Mouse (Mus musculus) liver (tissue): ENCODE measurements around the gene Uqcr11.

Source experiments
- DNase-seq: peaks from one replicate; pipeline ENCODE4 v3.0.0-alpha.2; 2020; ENCODE audit warnings: mixed read lengths

Uqcr11 gene

DNA sequence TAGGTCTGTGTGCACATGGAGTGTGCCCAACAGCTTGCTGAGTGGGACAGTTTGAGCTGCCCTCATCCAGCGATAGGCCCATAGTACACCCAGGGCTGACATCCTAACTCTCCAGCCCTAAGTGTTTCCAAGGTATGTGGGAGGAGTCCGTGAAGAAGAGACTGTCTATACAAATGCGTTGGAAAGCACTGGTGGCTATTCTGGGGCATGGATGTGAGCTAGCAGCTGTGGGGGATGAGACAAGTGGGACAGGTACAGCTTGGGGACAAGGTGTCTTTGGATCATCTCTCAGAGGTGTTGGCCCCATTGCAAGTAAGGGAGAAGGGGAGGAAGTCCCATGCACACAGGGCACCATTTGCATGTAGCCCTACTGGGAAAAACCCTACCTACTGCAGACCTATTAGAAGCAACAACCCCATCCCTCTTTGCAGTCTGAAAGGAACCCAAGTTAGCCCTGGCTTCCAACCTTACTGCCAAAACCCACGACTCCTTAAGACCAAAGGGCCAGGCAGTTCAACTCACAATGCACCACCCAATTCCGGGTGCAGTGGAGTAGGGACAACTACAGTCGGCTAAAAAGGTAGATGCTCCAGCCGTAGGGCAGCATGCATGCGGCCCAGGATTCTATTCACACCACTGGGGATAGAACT is 9.0 kb downstream of the Uqcr11 start:
- no peak for DNase-seq

DNA sequence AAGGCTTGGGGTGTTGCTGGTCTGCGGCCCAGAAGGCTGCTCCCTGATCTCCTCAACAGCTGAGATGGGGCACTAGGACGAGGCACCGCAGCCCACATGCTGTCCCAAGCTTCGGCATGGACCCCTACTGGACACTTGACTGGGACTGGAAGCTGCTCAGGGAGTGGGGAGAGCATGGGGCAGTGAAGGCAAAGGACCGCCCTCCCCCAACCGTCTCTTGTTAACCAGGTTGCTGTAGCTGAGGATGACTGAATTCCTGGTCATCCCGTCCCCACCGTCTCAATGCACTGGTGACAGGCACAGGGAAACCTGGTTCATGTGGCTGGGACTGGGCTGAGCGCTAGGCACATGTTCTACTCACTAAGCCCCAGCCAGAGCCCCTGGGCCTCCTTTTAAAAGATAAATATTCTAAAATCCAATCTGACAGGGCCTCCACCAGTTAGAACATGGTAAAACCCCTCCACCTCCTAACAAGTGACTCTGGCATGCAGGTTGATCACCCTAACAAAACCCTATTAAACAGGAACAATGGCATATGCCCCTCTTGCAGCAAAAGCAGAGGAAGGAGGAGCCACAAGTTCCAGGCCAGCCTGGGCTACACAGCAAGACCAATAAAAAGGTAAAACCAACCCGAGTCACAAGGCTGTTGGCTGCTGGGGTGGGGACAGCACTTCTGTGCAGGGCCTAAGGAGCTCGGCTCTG is 9.7 kb downstream of the Uqcr11 start:
- DNase-seq, result no peak

DNA sequence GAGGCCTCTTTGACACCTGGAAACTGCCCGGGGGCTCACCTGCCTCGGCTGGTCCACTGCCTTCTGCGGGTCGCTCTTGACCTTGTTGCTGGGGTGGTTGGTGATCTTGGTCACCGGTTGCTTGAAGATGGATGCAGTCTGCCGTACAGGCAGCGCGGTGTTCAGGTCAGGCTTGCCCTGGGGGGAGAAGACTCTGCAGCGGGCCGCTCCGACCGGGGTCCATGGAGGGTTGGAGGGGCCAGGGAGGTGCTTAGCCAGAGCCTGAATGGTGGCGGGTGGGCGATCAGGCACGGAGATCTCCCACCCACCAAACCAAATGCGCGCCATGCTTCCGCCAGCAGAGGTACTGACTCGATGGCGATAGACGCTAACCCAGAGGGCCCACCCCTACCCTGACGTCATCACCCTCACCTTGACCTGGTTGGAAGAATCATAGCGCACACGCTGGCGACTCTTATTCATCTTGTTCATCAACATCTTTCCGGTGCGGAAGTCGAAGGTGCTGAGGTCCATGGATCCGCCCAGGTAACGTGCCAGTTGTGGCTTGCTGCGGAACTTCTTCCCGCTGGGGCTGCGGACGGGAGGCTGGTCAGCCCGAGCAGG is 11.5 kb downstream of the Uqcr11 start:
- no peak for DNase-seq

DNA sequence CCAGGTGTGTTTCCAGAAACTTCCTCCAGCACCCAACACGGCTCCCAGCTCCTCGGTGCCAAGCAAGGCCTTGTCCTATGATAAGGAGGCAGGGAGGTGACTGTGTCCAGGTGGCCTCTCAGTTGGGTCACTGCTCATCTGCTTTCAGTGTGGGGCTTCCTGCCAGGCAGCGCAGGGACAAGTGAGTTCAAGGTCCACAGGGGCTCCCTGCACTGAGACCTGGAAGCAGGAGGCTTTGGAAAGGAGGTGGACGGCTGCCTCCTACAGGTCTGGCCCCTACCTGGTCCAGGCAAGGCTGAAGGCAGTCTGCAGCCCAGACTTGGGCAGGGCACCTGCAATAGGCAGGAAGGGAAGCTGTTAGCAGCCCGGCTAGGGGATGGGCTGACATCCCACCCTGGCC is 13.9 kb downstream of the Uqcr11 start:
- DNase-seq, result no peak

DNA sequence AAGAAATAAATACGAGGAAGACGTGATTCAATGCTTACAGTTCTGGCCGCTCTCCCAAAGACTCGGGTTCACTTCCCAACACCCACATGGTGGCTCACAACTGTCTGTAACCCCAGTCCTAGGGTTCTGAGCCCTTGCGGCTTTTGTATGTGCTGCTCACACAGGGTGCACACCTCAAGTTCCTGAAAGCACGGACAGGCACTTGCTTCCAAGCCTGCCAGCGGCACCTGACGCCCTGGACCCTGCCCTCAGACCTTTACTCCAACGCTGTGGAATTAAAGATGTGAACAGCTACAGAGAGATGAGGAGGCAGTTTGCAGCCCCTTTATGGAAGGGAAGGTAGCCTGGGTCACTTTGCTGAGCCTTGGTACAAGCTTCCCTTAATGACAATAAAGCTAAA is 15.9 kb downstream of the Uqcr11 start:
- DNase-seq, result no peak

DNA sequence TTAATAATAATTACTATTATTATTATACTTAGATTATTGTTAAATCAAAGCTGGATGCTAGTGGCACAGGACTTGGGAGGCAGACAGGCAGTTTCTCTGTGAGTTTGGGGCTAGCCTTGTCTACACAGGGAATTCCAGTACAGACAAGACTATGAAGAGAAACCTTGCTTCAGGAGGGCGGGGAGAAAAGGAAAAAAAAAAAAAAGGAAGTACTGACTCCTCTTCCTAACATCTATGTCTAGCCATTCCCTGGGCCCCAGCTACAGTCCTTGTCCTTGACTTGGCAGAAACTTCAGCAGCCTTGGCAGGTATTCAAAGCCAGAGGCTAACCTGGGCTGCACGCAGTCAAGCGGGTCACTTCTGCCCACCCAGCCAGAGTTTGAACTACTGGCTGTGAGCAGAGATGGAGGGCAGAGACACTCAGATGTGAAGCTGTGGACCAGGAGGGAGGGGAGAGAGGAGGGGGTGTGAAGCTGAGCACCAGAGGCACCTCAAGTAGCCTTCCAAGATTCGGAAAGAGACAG is 17.4 kb downstream of the Uqcr11 start:
- no peak for DNase-seq

DNA sequence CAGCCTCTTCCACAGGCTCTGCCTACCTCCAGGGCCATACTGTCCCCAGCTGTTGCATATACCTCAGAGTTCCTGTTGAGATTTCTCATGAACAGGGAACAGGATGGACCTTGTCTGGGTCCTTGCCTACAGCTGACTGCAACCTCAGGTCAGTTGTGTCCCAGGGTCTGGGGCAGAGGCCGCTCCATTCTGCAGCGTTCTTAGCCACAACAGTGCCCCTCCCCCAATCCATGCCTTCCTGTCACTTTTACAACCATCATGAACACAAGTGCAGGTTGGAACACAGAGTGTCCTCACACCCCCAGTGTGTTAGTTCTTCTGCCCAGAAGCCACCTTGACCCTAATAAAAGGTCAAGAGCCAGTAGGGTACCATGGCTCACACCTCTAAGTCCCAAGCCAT is 17.9 kb downstream of the Uqcr11 start:
- DNase-seq, result no peak

DNA sequence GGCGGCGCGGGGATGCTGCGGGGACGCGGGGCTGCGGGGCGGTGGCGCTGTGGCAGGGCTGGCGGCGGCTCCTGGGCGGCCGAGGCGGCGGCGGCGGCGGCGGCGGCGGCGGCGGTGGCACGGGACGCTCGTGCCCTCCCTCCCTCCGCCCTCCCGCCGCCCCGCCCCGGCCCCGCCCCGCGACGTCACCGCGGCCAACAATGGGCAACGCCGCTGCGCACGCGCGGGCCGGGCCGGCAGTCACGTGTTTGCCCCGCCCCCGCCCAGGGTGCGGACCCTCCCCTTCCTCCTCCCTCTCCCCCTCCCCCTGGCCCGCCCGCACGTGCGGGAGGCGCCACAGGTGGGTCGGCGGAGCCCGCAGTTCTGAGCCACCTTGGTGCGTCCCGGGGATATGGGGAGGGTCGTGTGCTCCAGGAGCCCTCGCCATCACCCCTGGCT is 19.1 kb downstream of the Uqcr11 start, which contains the start of gene Mex3d:
Mex3d (minus strand) TSS at position 138 of the 438 bp plus-strand sequence.
- peak; percentile 93 for DNase-seq

DNA sequence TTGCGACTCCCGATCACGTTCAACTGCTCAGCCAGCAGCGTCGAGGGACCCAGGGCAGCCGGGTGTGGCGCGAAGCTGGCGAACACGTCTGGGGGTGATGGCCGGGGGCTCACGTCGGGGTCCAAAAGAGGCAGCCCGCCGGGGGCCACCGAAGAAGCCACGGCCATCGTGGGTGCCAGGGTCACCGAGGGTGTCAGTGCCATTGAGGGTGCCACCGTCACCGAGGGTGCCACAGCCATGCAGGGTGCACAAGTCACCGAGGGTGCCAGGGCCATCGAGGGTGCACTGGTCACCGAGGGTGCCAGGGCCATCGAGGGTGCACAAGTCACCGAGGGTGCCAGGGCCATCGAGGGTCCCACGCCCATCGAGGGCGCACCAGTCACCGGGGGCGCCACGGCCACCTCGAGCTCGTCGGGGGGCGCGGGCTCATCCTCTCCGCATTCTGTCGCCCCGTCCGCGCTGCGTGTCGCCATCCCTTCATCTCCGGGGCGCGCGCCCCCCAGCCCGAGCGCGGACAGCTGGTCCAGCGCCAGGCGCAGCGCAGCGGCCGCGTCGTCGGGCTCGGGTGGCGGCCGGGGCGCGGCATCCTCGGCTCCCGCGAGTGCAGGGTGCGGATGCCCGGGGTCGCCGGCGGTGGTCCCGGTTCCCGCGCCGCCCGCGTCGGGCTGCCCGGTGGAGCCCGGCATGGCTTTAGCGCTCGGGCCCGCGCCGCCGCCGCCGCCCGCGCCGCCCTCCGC is 19.7 kb downstream of the Uqcr11 start:
- DNase-seq, result no peak

DNA sequence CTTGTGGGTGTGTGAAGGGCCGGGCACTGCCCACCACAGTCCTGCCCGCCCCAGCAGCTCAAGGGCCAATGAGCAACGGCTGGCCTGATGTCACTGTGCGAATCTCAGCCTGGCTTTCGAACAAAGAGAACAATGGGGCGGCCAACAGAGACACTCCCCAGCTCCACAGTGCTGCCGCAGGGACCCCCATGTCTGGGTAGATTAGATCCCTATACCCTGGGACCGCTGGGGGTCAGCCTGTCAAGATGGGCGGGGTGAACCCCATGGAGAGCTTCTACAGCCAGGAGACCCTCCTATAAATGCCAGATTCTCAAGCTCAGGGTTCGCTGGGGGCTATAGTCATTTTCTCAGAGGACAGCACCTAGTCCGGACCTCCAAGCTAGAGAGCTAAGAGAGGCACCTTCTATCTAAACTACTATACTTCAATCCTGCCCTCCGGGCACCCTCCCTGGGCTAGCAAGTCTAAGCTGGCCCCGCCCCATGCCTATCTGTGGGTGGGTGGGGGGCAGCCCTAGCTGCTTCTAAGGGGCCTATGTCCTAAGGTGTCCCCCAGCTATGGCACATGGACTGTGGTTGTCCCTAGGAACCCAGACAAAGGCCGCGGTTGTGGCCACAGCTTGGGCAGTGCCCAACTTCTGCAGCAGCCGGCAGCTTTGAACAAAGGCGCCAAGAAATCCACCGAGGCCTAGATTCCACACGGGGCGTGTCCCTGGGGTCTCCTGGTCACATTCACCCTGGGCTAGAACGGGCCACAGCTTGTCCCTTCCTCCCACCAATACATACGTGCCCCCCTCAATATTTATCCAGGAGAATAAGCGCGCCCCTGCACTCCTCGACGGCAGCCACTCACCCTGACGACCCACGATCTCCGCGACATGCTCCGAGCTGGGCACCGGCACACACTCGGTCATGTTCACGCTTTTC is 20.6 kb downstream of the Uqcr11 start:
- DNase-seq, result peak; percentile 42

DNA sequence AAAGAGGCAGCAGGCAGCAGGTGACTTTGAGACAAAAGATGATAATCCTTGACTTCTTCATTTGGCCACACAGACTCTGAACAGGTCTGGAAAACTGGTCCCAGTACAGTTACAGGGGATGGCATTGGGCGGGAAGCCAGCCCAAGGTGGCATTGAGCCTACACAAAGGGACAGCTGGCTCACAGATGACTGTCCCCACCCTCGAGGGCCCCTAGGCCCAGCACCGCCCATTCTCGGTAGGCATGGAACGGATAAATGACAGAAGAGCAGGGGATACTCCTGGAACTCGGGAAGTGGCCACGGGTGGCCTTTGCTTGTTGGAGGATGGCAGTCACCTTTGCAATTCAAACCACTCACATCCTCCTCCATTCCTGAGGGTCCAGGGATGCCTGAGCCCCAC is 21.3 kb downstream of the Uqcr11 start:
- DNase-seq, result no peak

DNA sequence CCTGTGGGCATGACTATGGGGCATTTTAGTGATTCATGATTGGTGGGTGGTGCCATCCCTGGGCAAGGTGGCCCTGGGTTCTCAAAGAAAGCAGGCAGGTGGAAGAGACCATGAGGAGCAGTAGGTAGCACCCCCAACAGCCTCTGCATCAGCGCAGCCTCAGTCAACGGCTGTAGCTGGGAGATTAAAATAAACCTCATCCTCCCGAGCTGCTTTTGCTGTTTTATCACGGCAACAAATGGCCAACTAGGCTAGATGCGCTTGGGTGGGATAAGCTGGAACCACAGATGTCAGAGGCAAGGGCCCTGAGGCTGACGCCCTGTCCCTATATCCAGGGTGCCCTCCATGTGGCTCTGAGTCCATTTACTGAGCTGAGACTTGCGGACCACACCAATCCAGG is 21.9 kb downstream of the Uqcr11 start:
- DNase-seq, result peak; percentile 66

DNA sequence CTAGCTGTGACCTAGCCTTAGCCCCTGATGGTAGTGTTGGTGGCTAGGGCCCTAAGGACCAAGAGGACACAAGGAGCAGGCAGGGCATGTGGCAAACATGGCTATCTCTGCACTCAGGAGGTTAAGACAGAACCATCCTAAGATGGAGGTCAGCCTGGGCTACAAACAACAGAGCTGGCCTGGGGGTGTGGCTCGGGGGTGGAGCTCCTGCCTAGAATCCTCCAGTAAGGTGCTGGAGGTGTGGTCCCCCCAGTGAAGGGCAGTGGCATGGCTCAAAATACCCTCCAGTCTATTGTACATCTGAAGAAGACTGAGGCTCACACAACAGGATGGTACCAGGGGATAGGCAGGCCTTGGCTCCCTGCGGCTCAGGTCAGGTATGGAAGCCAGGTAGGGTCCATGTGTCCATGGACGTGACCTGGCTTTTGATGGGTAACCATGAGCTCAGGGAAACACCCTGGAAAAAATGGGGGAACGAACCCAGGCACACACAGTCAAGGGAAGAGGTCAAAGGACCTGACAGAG is 22.5 kb downstream of the Uqcr11 start:
- peak; percentile 65 for DNase-seq

DNA sequence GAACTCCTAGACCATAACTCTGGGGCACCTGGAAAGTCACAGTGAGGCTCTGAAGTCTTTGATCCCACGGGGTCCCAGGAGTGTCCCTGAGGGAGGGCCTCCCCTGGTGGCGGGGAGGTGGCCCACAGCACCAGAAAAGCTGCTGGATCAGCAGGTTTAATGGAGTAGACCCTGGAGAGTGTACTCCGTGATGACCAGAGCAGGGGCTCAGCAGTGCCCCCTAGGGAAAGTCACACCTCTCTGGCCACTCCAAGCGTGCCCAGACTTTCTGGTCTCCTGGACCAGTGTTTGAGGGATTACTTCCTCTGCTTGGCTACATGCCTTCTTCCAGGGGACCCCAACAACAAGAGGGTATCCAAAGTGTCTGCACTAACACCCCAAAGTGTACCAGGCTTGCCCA is 23.2 kb downstream of the Uqcr11 start:
- DNase-seq, result no peak

DNA sequence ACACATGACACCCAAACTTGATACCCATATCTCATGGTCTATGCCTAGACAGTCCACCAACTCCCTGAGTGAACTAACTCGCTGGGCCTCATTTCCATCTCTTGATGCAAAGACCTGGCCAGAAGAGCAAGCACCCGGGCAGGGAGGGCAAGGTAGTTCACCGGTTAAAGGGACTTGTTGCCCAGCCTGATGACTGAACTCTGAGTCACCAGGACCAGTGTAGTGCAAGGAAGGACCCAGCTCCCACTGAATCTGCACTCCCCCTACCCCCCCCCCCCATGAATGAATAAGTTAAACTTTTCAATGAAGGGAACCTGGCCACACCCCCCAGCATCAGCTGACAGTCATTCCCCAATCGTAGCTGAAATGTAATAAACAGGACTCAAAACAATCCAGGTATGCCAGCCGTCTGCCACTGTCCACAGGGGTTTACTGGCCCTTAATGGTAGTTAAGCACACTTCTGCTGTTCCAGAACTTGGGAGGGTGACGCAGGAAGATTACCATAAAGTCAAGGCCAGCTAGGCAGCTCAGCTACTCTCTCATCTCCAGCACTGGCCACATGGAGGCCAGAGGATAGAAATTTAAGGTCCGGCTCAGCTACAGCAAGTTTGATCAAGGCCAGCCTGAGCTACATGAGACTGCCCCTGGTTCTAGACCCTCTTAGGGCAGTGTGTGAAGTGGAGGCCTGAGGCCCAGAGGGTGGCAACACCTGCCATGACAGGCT is 23.8 kb downstream of the Uqcr11 start:
- no peak for DNase-seq

DNA sequence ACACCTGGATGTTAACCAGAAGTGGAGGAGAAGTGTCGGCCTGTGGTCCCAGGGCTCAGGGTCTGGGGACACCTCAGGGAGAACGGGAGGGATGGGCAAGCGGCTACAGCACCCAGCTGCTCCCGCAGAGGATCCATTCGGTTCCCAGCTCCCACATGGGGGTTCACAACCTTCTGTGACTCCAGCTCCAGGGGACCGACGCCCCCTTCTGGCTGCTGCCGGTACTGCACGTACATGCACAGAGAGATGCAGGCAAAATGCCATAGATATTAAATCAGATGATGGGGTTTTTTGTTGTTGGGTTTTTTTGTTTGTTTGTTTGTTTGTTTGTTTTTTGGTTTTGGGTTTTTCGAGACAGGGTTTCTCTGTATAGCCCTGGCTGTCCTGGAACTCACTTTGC is 28.9 kb downstream of the Uqcr11 start:
- peak; percentile 52 for DNase-seq

DNA sequence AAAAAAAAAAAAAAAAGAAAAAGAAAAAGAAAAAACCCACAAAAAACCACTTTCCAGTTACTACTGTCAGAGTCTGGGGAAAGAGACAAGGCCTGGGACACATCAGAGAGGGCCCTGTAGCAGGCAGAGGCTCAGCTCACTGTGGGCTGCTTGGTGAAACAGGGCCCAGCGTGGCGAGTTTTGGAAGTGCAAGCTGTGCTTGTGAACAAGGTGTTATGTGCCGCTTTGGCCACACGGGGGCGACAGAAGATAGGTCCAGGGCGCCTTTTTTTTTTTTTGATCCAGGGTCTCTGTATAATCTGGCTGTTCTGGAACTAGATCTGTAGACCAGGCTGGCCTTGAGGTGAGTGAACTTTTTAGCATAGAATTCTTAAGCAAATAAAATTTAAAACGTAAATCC is 30.5 kb downstream of the Uqcr11 start:
- DNase-seq, result peak; percentile 94

DNA sequence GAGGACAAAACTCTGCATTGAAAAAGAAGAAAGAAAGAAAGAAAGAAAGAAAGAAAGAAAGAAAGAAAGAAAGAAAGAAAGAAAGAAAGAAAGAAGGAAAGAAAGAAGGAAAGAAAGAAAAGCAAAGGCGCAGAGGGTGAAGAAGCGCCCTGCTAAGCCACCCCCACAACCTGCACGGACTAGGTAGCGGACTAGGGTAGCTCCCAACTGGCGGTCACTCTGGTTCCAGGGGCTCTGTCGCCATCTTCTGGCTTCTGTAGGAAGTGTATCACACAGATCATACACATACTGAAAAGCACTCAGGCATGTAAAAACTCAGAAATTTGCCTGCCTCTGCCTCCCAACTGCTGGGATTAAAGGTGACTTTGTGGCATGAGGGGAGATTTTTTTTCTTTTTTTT is 32.6 kb downstream of the Uqcr11 start:
- DNase-seq, result peak; percentile 77

DNA sequence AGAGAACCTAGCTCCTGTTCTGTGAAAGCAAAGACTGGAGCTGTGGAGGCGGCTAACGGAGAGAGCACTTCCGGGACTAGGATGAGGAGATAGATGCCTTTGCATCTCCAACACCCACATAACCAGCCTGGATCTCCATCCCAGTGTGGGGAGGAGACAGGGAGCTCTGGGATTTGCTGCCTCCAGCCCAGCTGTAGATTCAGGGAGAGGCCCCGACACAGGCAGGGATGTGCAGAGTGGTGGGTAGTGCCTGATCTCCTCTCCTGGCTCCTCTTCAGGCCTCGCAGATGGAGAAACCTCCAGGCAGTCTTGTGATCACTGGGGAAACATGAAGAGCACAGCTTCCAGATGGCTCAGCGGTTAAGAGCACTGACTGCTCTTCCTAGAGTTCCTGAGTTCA is 33.9 kb downstream of the Uqcr11 start:
- DNase-seq, result no peak

DNA sequence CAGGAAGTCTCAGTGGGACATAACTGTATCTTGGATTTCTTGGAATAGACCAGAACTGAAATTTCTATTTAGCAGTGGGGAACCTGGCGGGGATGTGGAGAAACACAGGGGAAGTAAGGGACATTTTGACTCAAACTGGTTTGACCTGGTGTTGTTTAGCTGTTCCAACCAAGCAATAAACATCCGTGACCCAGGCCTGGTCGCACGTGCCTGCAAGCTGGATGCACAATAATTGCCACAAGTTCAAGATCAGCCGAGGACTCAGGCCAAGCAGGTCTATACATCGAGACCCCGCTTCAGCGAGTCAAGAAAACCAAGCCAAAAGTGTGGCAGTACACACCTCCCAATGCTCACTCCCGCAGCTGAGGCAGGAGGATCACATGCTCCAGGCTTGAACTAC is 34.6 kb downstream of the Uqcr11 start:
- no peak for DNase-seq

DNA sequence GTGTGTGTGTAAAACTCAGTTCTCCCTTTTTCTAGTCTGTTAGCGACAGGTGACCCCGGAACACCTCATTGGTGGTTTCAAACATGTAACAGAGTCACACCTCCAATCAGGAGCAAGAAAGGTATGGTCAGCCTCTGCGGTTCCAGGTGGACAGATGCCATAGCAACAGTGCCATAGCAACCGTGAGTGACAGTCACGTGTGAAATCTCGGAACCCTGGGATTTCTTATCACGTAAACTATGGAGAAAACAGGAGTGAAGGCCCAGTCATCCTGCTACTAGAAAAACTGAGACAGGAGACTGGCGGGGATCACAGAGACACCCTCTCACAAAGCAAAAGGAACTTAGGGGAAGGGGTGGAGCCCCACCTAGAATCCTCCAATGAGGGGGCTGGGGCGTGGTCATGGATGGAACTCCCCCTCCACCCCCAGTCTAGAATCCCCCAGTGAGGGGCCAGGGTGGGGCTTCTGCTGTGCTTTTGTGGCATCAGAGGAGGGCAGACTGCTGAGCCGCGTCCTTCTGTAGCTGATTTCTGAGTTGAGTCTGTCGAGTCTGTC is 35.1 kb downstream of the Uqcr11 start:
- DNase-seq, result peak; percentile 50
